Mouse (Mus musculus) heart, embryonic 12.5 days (tissue): ENCODE measurements around the gene Scamp4. TPM values are rescaled to one million over a fixed set of nuclear protein-coding genes. Genes with fewer than 3 reads are reported as not detected.

ENCODE experiments used
- ATAC-seq: fragments of 200-750 bp; cut with Nextera tagmentation; 2 replicates; pipeline ENCODE4 v1.8.0; 2017; ENCODE audit warnings: moderate TSS enrichment, moderate library complexity; ENCODE audit not compliant: insufficient number of reproducible peaks, low FRiP score
- H3K27ac ChIP-seq: fragments of 300-500 bp; sonication (generic); 2 replicates; pipeline ENCODE4 v1.5.1; 2016; ENCODE audit warnings: mild to moderate bottlenecking, moderate library complexity; ENCODE audit not compliant: poor library complexity, severe bottlenecking
- H3K27me3 ChIP-seq: fragments of 300-500 bp; sonication (generic); replicated peaks from 2 replicates; pipeline ENCODE4 v1.6.1; 2016; ENCODE audit warnings: mild to moderate bottlenecking, moderate library complexity
- H3K36me3 ChIP-seq: fragments of 300-500 bp; sonication (generic); 2 replicates; pipeline ENCODE4 v1.6.1; 2016; ENCODE audit warnings: mild to moderate bottlenecking, moderate library complexity
- H3K4me1 ChIP-seq: fragments of 300-500 bp; sonication (generic); replicated peaks from 2 replicates; pipeline ENCODE4 v1.6.1; 2016; ENCODE audit warnings: mild to moderate bottlenecking
- H3K4me2 ChIP-seq: fragments of 300-500 bp; sonication (generic); 2 replicates; pipeline ENCODE4 v1.6.1; 2016; ENCODE audit warnings: mild to moderate bottlenecking, moderate library complexity
- H3K4me3 ChIP-seq: fragments of 300-500 bp; sonication (generic); 2 replicates; pipeline ENCODE4 v1.5.1; 2016; ENCODE audit warnings: mild to moderate bottlenecking
- H3K9ac ChIP-seq: fragments of 300-500 bp; sonication (generic); 2 replicates; pipeline ENCODE4 v1.6.1; 2016; ENCODE audit warnings: mild to moderate bottlenecking, moderate library complexity
- H3K9me3 ChIP-seq: fragments of 300-500 bp; sonication (generic); replicated peaks from 2 replicates; pipeline ENCODE4 v1.6.1; 2016; ENCODE audit warnings: mild to moderate bottlenecking, moderate library complexity
- WGBS: fragments of 180-500 bp; shearing (Covaris S2); methylation state at CpG from one replicate; pipeline ENCODE4 v1.1.7; 2016; 5-methylcytosine and 5-hydroxymethylcytosine counted together
- polyA plus RNA-seq: library from polyadenylated mRNA; unstranded; fragments of >200 nt; fragmentation: Nextera tagmentation; extraction: Ambion mirVana; gene quantifications from 2 replicates; pipeline ENCODE4 v1.2.1, GENCODE M21; 2016

Gene Scamp4
- polyA plus RNA-seq, 1 experiment from 2014 or later: 70.0 TPM

GRCm38 (mm10) chr10:80656130-80656862 lies 53.6 kb downstream of the Scamp4 start:
- ATAC-seq: peak; percentile 86
- H3K27me3 ChIP-seq: no peaks in the 10 kb centered on the region
- peak overlapping the region; percentile 99 for H3K9ac ChIP-seq
- peaks cover 41% of the 10 kb centered on the region for H3K4me1 ChIP-seq
- H3K27ac ChIP-seq: peak overlapping the region; percentile 87
- 2% methylated on average over 72 of the region's 72 CpGs for WGBS
- H3K9me3 ChIP-seq: no peaks in the 10 kb centered on the region
- H3K4me3 ChIP-seq: peak overlapping the region; percentile 92
- peaks cover 5% of the 10 kb centered on the region for H3K36me3 ChIP-seq
- peak overlapping the region; percentile 95 for H3K4me2 ChIP-seq

GRCm38 (mm10) chr10:80656863-80657623 lies 54.4 kb downstream of the Scamp4 start, which contains the start of gene Btbd2:
Gene Btbd2, minus strand, starts transcription at chr10:80657071.
- H3K4me2 ChIP-seq: peak within 1 kb of the TSS; percentile 95
- H3K4me3 ChIP-seq: peak within 1 kb of the TSS; percentile 92
- H3K4me1 ChIP-seq: peaks cover 42% of the 10 kb centered on the region
- peak within 1 kb of the TSS; percentile 87 for H3K27ac ChIP-seq
- peaks cover 3% of the 10 kb centered on the region for H3K36me3 ChIP-seq
- H3K9ac ChIP-seq: peak within 1 kb of the TSS; percentile 99
- WGBS: 26% methylated on average over 14 of the region's 15 CpGs
- 0 out of 2 replicates have a peak, but pooled peaks have one; percentile 6 for ATAC-seq
- no peaks in the 10 kb centered on the region for H3K27me3 ChIP-seq
- no peaks in the 10 kb centered on the region for H3K9me3 ChIP-seq

GRCm38 (mm10) chr10:80658194-80658840 lies 55.6 kb downstream of the Scamp4 start:
- no peak for ATAC-seq

GRCm38 (mm10) chr10:80658841-80659202 lies 56.1 kb downstream of the Scamp4 start:
- no peak overlapping the region for H3K4me3 ChIP-seq
- H3K27ac ChIP-seq: no peak overlapping the region
- 63% methylated on average over 4 of the region's 4 CpGs for WGBS
- ATAC-seq: no peak
- H3K27me3 ChIP-seq: no peaks in the 10 kb centered on the region
- H3K9me3 ChIP-seq: no peaks in the 10 kb centered on the region
- no peaks in the 10 kb centered on the region for H3K36me3 ChIP-seq
- H3K9ac ChIP-seq: no peak overlapping the region
- 0 out of 2 replicates have a peak overlapping the region, but pooled peaks have one; percentile 40 for H3K4me2 ChIP-seq
- H3K4me1 ChIP-seq: peaks cover 40% of the 10 kb centered on the region

More at GRCm38 (mm10) chr10:80658194-80658840, 55.6 kb downstream of the Scamp4 start:
- Histone ChIP-seq H3K36me3 (no peaks in the 10 kb centered on the region), H3K27me3 (no peaks in the 10 kb centered on the region), H3K27ac (no peak overlapping the region), H3K9ac (no peak overlapping the region), H3K4me1 (peaks cover 40% of the 10 kb centered on the region), H3K4me3 (no peak overlapping the region), H3K9me3 (no peaks in the 10 kb centered on the region), H3K4me2 (no peak overlapping the region)
- 81% methylated on average over 14 of the region's 14 CpGs for WGBS

GRCm38 (mm10) chr10:80659213-80659612 lies 56.5 kb downstream of the Scamp4 start:
- Histone ChIP-seq H3K9ac (no peak overlapping the region), H3K9me3 (no peaks in the 10 kb centered on the region), H3K4me2 (peak overlapping the region; percentile 40), H3K36me3 (no peaks in the 10 kb centered on the region), H3K27me3 (no peaks in the 10 kb centered on the region), H3K27ac (no peak overlapping the region), H3K4me1 (peaks cover 42% of the 10 kb centered on the region), H3K4me3 (peak overlapping the region; percentile 7; the same call in 1 of the 2 replicates)
- WGBS: 15% methylated on average over 10 of the region's 10 CpGs
- ATAC-seq: no peak

GRCm38 (mm10) chr10:80661149-80661548 lies 58.5 kb downstream of the Scamp4 start:
- Histone ChIP-seq H3K4me2 (no peak overlapping the region), H3K27me3 (no peaks in the 10 kb centered on the region), H3K36me3 (peaks cover 7% of the 10 kb centered on the region), H3K4me3 (no peak overlapping the region), H3K4me1 (peaks cover 45% of the 10 kb centered on the region), H3K27ac (no peak overlapping the region), H3K9ac (no peak overlapping the region), H3K9me3 (no peaks in the 10 kb centered on the region)
- 25% methylated on average over 5 of the region's 5 CpGs for WGBS
- ATAC-seq: no peak

- Histone ChIP-seq H3K4me2 (no peak overlapping the region), H3K27me3 (no peaks in the 10 kb centered on the region), H3K4me1 (peaks cover 47% of the 10 kb centered on the region), H3K9ac (no peak overlapping the region), H3K4me3 (no peak overlapping the region), H3K27ac (peak overlapping the region; percentile 86; the same call in 1 of the 2 replicates), H3K36me3 (peaks cover 32% of the 10 kb centered on the region), H3K9me3 (no peaks in the 10 kb centered on the region)
- no peak for ATAC-seq
- 21% methylated on average over 5 of the region's 5 CpGs for WGBS
Observed at GRCm38 (mm10) chr10:80663485-80664196, 61.0 kb downstream of the Scamp4 start.

GRCm38 (mm10) chr10:80664197-80665015 lies 61.7 kb downstream of the Scamp4 start:
- Histone ChIP-seq H3K4me3 (peak overlapping the region; percentile 27; the same call in 1 of the 2 replicates), H3K9me3 (no peaks in the 10 kb centered on the region), H3K27ac (peak overlapping the region; percentile 86), H3K4me1 (peaks cover 44% of the 10 kb centered on the region), H3K27me3 (no peaks in the 10 kb centered on the region), H3K4me2 (peak overlapping the region; percentile 57), H3K36me3 (peaks cover 40% of the 10 kb centered on the region), H3K9ac (peak overlapping the region; percentile 60)
- 25% methylated on average over 16 of the region's 16 CpGs for WGBS
- ATAC-seq: peak; percentile 40

- H3K9ac ChIP-seq: peak overlapping the region; percentile 60
- H3K9me3 ChIP-seq: no peaks in the 10 kb centered on the region
- peaks cover 46% of the 10 kb centered on the region for H3K36me3 ChIP-seq
- peaks cover 44% of the 10 kb centered on the region for H3K4me1 ChIP-seq
- ATAC-seq: peak; percentile 70
- 0 out of 2 replicates have a peak overlapping the region, but pooled peaks have one; percentile 27 for H3K4me3 ChIP-seq
- H3K27me3 ChIP-seq: no peaks in the 10 kb centered on the region
- WGBS: 10% methylated on average over 10 of the region's 10 CpGs
- H3K4me2 ChIP-seq: peak overlapping the region; percentile 57
- H3K27ac ChIP-seq: peak overlapping the region; percentile 86
Observed at GRCm38 (mm10) chr10:80665016-80665380, 62.3 kb downstream of the Scamp4 start.
